Mouse (Mus musculus) CH12.LX (cell line): ENCODE measurements at regions not wholly inside any gene's neighbourhood (a gene's known extent, or its start where the extent isn't known, plus 50 kb on each side); places are given as distances from the start of the nearest gene placed in this dataset.

Source experiments
- DNase-seq: peaks from one replicate; pipeline ENCODE4 v3.0.0-alpha.2; 2013; ENCODE audit errors: extremely low read depth
- H3K27ac ChIP-seq: 2 replicates; pipeline ENCODE4 v1.5.1; 2012; ENCODE audit warnings: low read depth, mild to moderate bottlenecking, control low read depth, moderate library complexity; ENCODE audit not compliant: insufficient read depth
- H3K27me3 ChIP-seq: replicated peaks from 2 replicates; pipeline ENCODE3; 2012; ENCODE audit warnings: inconsistent platforms
- H3K36me3 ChIP-seq, 2 experiments: replicated peaks in 1 of 2; 2 replicates each; pipeline versions ENCODE3 to v1.6.1; 2012; ENCODE audit warnings: inconsistent platforms in 1 of 2, low read length in 1 of 2, mild to moderate bottlenecking in 1 of 2, mixed read lengths in 1 of 2, moderate library complexity in 1 of 2; ENCODE audit not compliant: control insufficient read depth in 1 of 2, insufficient read depth in 1 of 2
- H3K4me1 ChIP-seq, 2 experiments: 2 replicates each; pipeline ENCODE4 v1.6.1; 2012; ENCODE audit warnings: inconsistent platforms in 1 of 2, moderate library complexity in 1 of 2; ENCODE audit not compliant: insufficient read depth in 2 of 2, control insufficient read depth in 1 of 2
- H3K4me2 ChIP-seq: 2 replicates; pipeline ENCODE4 v1.6.1; 2012; ENCODE audit warnings: low read depth, mild to moderate bottlenecking, control low read depth; ENCODE audit not compliant: poor library complexity, insufficient read depth, severe bottlenecking
- H3K4me3 ChIP-seq, 3 experiments: fragments of 150-350 bp in 1 of 3; sonication (generic) in 1 of 3; replicated peaks in 1 of 3; 2 replicates each; pipeline versions ENCODE3 to v1.5.1; 2011 to 2012; ENCODE audit warnings: low read depth in 2 of 3, low read length in 2 of 3, mild to moderate bottlenecking in 2 of 3, moderate library complexity in 2 of 3, control low read depth in 1 of 3, improper control_type of control experiment in 1 of 3, inconsistent platforms in 1 of 3, mixed read lengths in 1 of 3; ENCODE audit not compliant: poor library complexity in 1 of 3
- H3K79me2 ChIP-seq: replicated peaks from 2 replicates; pipeline ENCODE4 v1.6.1; 2012; ENCODE audit warnings: mild to moderate bottlenecking, moderate library complexity; ENCODE audit not compliant: control insufficient read depth, poor library complexity, insufficient read depth, severe bottlenecking; ENCODE audit errors: extremely low read depth
- H3K9ac ChIP-seq: 2 replicates; pipeline ENCODE4 v1.6.1; 2012; ENCODE audit warnings: low read depth, mild to moderate bottlenecking, control low read depth, moderate library complexity; ENCODE audit not compliant: insufficient read depth
- H3K9me3 ChIP-seq: replicated peaks from 2 replicates; pipeline ENCODE3; 2012; ENCODE audit warnings: low read length, inconsistent platforms, mixed read lengths
- BHLHE40 ChIP-seq: IDR thresholded peaks from 2 replicates; pipeline ENCODE4 v1.6.1; 2011; ENCODE audit warnings: mild to moderate bottlenecking, low read depth, low read length, improper control_type of control experiment
- CHD2 ChIP-seq: IDR thresholded peaks from 2 replicates; pipeline ENCODE4 v1.6.1; 2011; ENCODE audit warnings: low read length, improper control_type of control experiment
- EP300 ChIP-seq: IDR thresholded peaks from 2 replicates; pipeline ENCODE4 v1.6.1; 2011; ENCODE audit warnings: low read length, improper control_type of control experiment
- GABPA ChIP-seq: IDR thresholded peaks from 2 replicates; pipeline ENCODE4 v1.6.1; 2012; ENCODE audit warnings: low read depth, low read length, improper control_type of control experiment, inconsistent platforms; ENCODE audit not compliant: insufficient replicate concordance
- JUN ChIP-seq: IDR thresholded peaks from 2 replicates; pipeline ENCODE4 v1.6.1; 2011; ENCODE audit warnings: low read depth, mild to moderate bottlenecking, low read length, improper control_type of control experiment, moderate library complexity; ENCODE audit not compliant: insufficient read depth
- JUND ChIP-seq: conservative IDR thresholded peaks from 2 replicates; pipeline ENCODE4 v1.6.1; 2011; ENCODE audit warnings: low read depth, low read length, improper control_type of control experiment
- KAT2A ChIP-seq: IDR thresholded peaks from 2 replicates; pipeline ENCODE4 v1.6.1; 2012; ENCODE audit warnings: low read length, improper control_type of control experiment, inconsistent platforms; ENCODE audit not compliant: insufficient replicate concordance
- MAFK ChIP-seq: IDR thresholded peaks from 2 replicates; pipeline ENCODE4 v1.6.1; 2011; ENCODE audit warnings: low read length, improper control_type of control experiment; ENCODE audit not compliant: insufficient replicate concordance
- MAX ChIP-seq: IDR thresholded peaks from 2 replicates; pipeline ENCODE4 v1.6.1; 2011; ENCODE audit warnings: low read length, improper control_type of control experiment
- MAZ ChIP-seq: IDR thresholded peaks from 2 replicates; pipeline ENCODE4 v1.6.1; 2012; ENCODE audit warnings: low read depth, mild to moderate bottlenecking, inconsistent platforms, low read length, improper control_type of control experiment, moderate library complexity
- PAX5 ChIP-seq: IDR thresholded peaks from 2 replicates; pipeline ENCODE4 v1.6.1; 2012; ENCODE audit warnings: low read length, inconsistent platforms, mixed read lengths
- POLR2AphosphoS2 ChIP-seq: IDR thresholded peaks from 2 replicates; pipeline ENCODE4 v1.6.1; 2011; ENCODE audit warnings: low read depth, low read length, improper control_type of control experiment
- RAD21 ChIP-seq: IDR thresholded peaks from 2 replicates; pipeline ENCODE4 v1.6.1; 2011; ENCODE audit warnings: low read depth, mild to moderate bottlenecking, low read length, improper control_type of control experiment, moderate library complexity
- RCOR1 ChIP-seq: conservative IDR thresholded peaks from 2 replicates; pipeline ENCODE4 v1.6.1; 2012; ENCODE audit warnings: low read depth, mild to moderate bottlenecking, inconsistent platforms, low read length, improper control_type of control experiment
- SIN3A ChIP-seq: IDR thresholded peaks from 2 replicates; pipeline ENCODE4 v1.6.1; 2012; ENCODE audit warnings: low read length, improper control_type of control experiment, inconsistent platforms
- SMC3 ChIP-seq: IDR thresholded peaks from 2 replicates; pipeline ENCODE4 v1.6.1; 2011; ENCODE audit warnings: low read depth, low read length, improper control_type of control experiment
- UBTF ChIP-seq: IDR thresholded peaks from 2 replicates; pipeline ENCODE4 v1.6.1; 2012; ENCODE audit warnings: low read depth, mild to moderate bottlenecking, inconsistent platforms, low read length, improper control_type of control experiment, moderate library complexity
- USF2 ChIP-seq: conservative IDR thresholded peaks from 2 replicates; pipeline ENCODE4 v1.6.1; 2011; ENCODE audit warnings: low read depth, low read length, improper control_type of control experiment
- ZC3H11A ChIP-seq: IDR thresholded peaks from 2 replicates; pipeline ENCODE4 v1.6.1; 2012; ENCODE audit warnings: low read depth, mild to moderate bottlenecking, inconsistent platforms, low read length, improper control_type of control experiment
- ZNF384 ChIP-seq: IDR thresholded peaks from 2 replicates; pipeline ENCODE4 v1.6.1; 2012; ENCODE audit warnings: low read depth, low read length, improper control_type of control experiment, inconsistent platforms
- dilution Hi-C: fragments of 300-500 bp; cut with MboI; formaldehyde crosslinking; loops from 2 replicates; pipeline ENCODE4 v1.14.3; 2020; ENCODE audit warnings: low sequenced_read_pairs; ENCODE audit not compliant: extremely low pct_unique_long_range_greater_than_20kb, extremely low pct_ligation_motif_present
- in situ Hi-C: fragments of 300-500 bp; cut with MboI; formaldehyde crosslinking; loops from 3 replicates; pipeline ENCODE4 v1.14.3; 2019; ENCODE audit warnings: low sequenced_read_pairs, low pct_ligation_motif_present, low pct_unique_long_range_greater_than_20kb, mixed read lengths

DNA sequence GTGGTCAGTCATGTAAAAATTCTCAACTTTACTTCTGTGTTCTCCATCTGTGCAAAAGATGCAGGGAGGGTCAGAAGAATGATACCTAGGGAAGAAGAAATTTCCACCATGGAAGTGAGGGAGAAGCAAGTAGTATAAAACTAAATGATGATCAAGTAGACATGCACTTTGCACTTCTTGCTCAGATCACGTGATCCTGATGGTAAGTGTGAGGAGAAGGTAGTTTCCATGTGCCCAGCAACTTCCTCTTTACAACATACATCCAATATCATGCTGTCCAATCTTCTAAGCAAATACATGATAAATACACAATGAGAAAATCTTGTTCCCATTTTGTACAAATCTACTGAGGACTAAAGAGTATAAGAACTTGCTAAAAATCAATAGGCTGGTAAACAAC lies 230.4 kb upstream of the Sgcd start:
- Histone ChIP-seq H3K79me2 (no peaks in the 10 kb centered on the region), H3K4me1 (peaks cover 0 to 4% of the 10 kb centered on the region in 2 experiments; a peak in 2 of 4 replicates), H3K27ac (no peak overlapping the region), H3K4me2 (no peak overlapping the region), H3K36me3 (no peaks in the 10 kb centered on the region), H3K9ac (no peak overlapping the region), H3K4me3 (no peak overlapping the region), H3K27me3 (no peaks in the 10 kb centered on the region), H3K9me3 (no peaks in the 10 kb centered on the region)
- DNase-seq = no peak
- TF ChIP-seq USF2 (peak; percentile 62; the same call in 1 of the 2 replicates), BHLHE40 (peak; percentile 66), MAX (peak; percentile 46; the same call in 1 of the 2 replicates), GABPA (no peak)
- dilution Hi-C loops (no loop called here), in situ Hi-C loops (no loop called here)

DNA sequence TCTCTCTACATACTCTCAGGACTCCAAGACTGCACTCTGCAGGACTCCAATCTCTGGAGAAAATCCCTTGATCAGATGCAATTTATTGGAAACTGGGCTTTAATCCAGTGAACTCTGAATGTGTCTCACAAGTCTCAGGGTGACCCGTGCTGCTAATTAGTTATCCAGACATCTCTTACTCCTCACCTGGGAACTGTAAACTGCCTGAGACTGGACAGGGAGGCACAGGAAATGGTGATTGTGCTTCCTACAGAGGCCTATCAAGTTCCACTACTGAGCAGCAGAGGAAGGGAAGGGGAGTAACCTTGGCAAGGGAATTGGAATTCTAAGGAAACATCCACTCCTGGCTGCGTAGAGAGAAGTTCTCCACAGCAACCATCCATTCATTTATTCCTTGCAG lies 228.0 kb upstream of the Sgcd start:
- no peaks in the 10 kb centered on the region for H3K36me3 ChIP-seq
- H3K27ac ChIP-seq = no peak overlapping the region
- no peaks in the 10 kb centered on the region for H3K27me3 ChIP-seq
- H3K9ac ChIP-seq = no peak overlapping the region
- TF ChIP-seq CHD2 (no peak), RCOR1 (no peak), MAZ (no peak), JUND (no peak), POLR2AphosphoS2 (no peak), JUN (no peak), EP300 (no peak)
- TF ChIP-seq, all 38 proteins: peak for 0
- Histone ChIP-seq H3K4me1 (peaks cover 0 to 6% of the 10 kb centered on the region in 2 experiments; a peak in 2 of 4 replicates), H3K9me3 (no peaks in the 10 kb centered on the region), H3K4me2 (no peak overlapping the region), H3K4me3 (no peak overlapping the region), H3K79me2 (no peaks in the 10 kb centered on the region)
- no peak for DNase-seq
- in situ Hi-C loops (no loop called here), dilution Hi-C loops (no loop called here)

GRCm38 (mm10) chr11:48186604-48187003 lies 197.8 kb upstream of the Sgcd start:
- no peaks in the 10 kb centered on the region for H3K36me3 ChIP-seq
- H3K9me3 ChIP-seq = no peaks in the 10 kb centered on the region
- TF ChIP-seq JUND (no peak), RAD21 (no peak), MAFK (no peak), MAX (no peak), POLR2AphosphoS2 (no peak), SIN3A (no peak), ZNF384 (no peak), UBTF (no peak), JUN (no peak), KAT2A (no peak), PAX5 (no peak), RCOR1 (no peak), MAZ (no peak), SMC3 (no peak), ZC3H11A (no peak)
- no peaks in the 10 kb centered on the region for H3K4me1 ChIP-seq
- no peak overlapping the region for H3K4me2 ChIP-seq
- dilution Hi-C loops (no loop called here), in situ Hi-C loops (no loop called here)
- no peak overlapping the region for H3K27ac ChIP-seq
- no peak overlapping the region for H3K9ac ChIP-seq
- H3K79me2 ChIP-seq = no peaks in the 10 kb centered on the region
- H3K4me3 ChIP-seq = no peak overlapping the region
- no peaks in the 10 kb centered on the region for H3K27me3 ChIP-seq
- DNase-seq = no peak
